Mouse (Mus musculus) adrenal gland, postnatal 36 days (tissue): ENCODE data around the gene Mnt. TPM values are rescaled to one million over a fixed set of nuclear protein-coding genes. Genes with fewer than 3 reads are reported as not detected.

ENCODE experiments used
- microRNA-seq: library from miRNA; unstranded; fragments of <30 nt; microRNA quantifications from one replicate; pipeline ENCODE4 v1.2.0, GENCODE M21; 2021
- total RNA-seq, 2 experiments: library from RNA; stranded (reverse); gene quantifications; 2 replicates each; pipeline ENCODE4 v1.2.3; 2021

The Mnt gene
- total RNA-seq, 2 experiments from 2014 or later: 27.6 to 30.6 TPM

Small RNAs within 50 kb of the gene (microRNA-seq; reads per million reads assigned to microRNA genes)
- 1.00 reads per million for gene Mir6926

Other genes starting within 250 kb of the Mnt start
- gene Rap1gap2, start 220.0 kb upstream of the Mnt start, total RNA-seq: 10 to 100 TPM in 1 of 2 experiments, 1 to 10 TPM in 1; 8.3 to 10.5 TPM
- 1 to 10 TPM; 2.0 to 2.2 TPM for gene Ccdc92b, start 211.3 kb upstream of the Mnt start, total RNA-seq
- 100 to 1,000 TPM; 203 TPM for gene Cluh, start 181.4 kb upstream of the Mnt start, total RNA-seq
- gene Pafah1b1, start 106.2 kb upstream of the Mnt start, total RNA-seq: 100 to 1,000 TPM; 190 to 203 TPM
- gene Mettl16, start 60.1 kb upstream of the Mnt start, total RNA-seq: 10 to 100 TPM; 29.0 to 37.6 TPM
- gene Sgsm2, start 66.1 kb downstream of the Mnt start, total RNA-seq: 10 to 100 TPM; 19.0 to 22.4 TPM
- gene Tsr1, start 67.2 kb downstream of the Mnt start, total RNA-seq: 10 to 100 TPM; 37.8 to 47.5 TPM
- gene Smg6, start 94.9 kb downstream of the Mnt start, total RNA-seq: 10 to 100 TPM; 19.2 to 23.5 TPM
- 10 to 100 TPM; 44.4 to 45.9 TPM for gene Srr, start 95.0 kb downstream of the Mnt start, total RNA-seq